Mouse (Mus musculus) stomach, postnatal 0 days (tissue): ENCODE measurements around the gene Nudt2.

ENCODE experiments used
- CTCF ChIP-seq: IDR thresholded peaks from 2 replicates; pipeline ENCODE4 v1.5.1; 2016; ENCODE audit warnings: antibody characterized with exemption, low read depth, mild to moderate bottlenecking, moderate library complexity
- EP300 ChIP-seq: optimal IDR thresholded peaks from 2 replicates; pipeline ENCODE3; 2016; ENCODE audit warnings: antibody characterized with exemption

- no peak for TF ChIP-seq CTCF
- TF ChIP-seq EP300, result no peak
Observed at GRCm38 (mm10) chr4:41438931-41439330, 26.0 kb upstream of the Nudt2 start.
